Mouse (Mus musculus) spleen, adult 2 months (tissue): Measurements from ENCODE around the gene Samd4b.

Source experiments
- CTCF ChIP-seq: fragments of 200-500 bp; IDR thresholded peaks from 2 replicates; pipeline ENCODE4 v1.5.1; 2011; ENCODE audit warnings: mild to moderate bottlenecking, inconsistent platforms; ENCODE audit not compliant: insufficient read depth, insufficient read length, insufficient replicate concordance; ENCODE audit errors: extremely low read depth
- POLR2A ChIP-seq: fragments of 200-500 bp; IDR thresholded peaks from 2 replicates; pipeline ENCODE4 v1.6.1; 2011; ENCODE audit warnings: low read depth, low read length, inconsistent platforms

- TF ChIP-seq POLR2A (no peak), CTCF (no peak)
Observed at GRCm38 (mm10) chr7:28362441-28363060, 235.4 kb downstream of the Samd4b start.
